Mouse (Mus musculus) erythroblast, adult 5-6 weeks (primary cell): ENCODE results near the gene Rac2. TPM values are rescaled to one million over a fixed set of nuclear protein-coding genes. Genes with fewer than 3 reads are reported as not detected.
A peak's percentile ranks its signal among the peaks of the same experiment; 100 is the strongest.

Source experiments
- ATAC-seq: replicated peaks from 2 replicates; pipeline ENCODE4 v1.8.0; 2016; ENCODE audit warnings: moderate number of reproducible peaks, mild to moderate bottlenecking, moderate TSS enrichment, inconsistent platforms; ENCODE audit not compliant: poor library complexity, low FRiP score, severe bottlenecking
- total RNA-seq, 2 experiments: library from RNA; stranded (forward) in 1 of 2; stranded (reverse) in 1 of 2; fragments of 150-400 nt in 1 of 2; fragments of 200-764, 138-1000 nt in 1 of 2; gene quantifications; 2 replicates each; pipeline versions ENCODE4 v1.2.3 to v1.2.4; 2015 to 2017; ENCODE audit warnings: low replicate concordance in 2 of 2

The Rac2 gene
- total RNA-seq, 2 experiments from 2014 or later, result 78.9 to 142 TPM

GRCm38 (mm10) chr15:78554545-78555313 is 17.9 kb downstream of the Rac2 start:
- no peak for ATAC-seq

GRCm38 (mm10) chr15:78549189-78549734 is 23.3 kb downstream of the Rac2 start:
- no peak for ATAC-seq

- no peak for ATAC-seq
Observed at GRCm38 (mm10) chr15:78548711-78549110, 23.9 kb downstream of the Rac2 start.

DNA sequence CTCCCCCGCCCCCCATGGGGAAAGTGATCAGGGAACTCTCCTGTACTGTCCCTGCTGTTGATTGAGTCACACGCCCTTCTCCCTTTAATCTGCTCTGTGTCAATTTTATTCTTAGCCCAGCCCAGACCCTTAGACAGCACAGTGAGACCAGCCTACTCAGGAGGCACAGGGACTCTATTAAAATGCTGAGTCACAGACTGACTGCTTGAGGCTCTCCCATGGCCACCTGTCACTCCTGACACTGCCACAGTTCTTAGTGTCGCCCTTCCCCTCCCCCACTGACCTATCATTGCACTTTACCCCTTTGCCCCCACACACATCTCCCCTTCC is 24.3 kb downstream of the Rac2 start:
- no peak for ATAC-seq

- ATAC-seq, result no peak
Observed at GRCm38 (mm10) chr15:78547415-78548335, 24.9 kb downstream of the Rac2 start.

GRCm38 (mm10) chr15:78546060-78546459 is 26.5 kb downstream of the Rac2 start:
- no peak for ATAC-seq

- ATAC-seq, result no peak
Observed at GRCm38 (mm10) chr15:78544561-78545001, 28.0 kb downstream of the Rac2 start, which contains the start of gene Sstr3. Gene Sstr3 (minus strand): TSS chr15:78544685.

GRCm38 (mm10) chr15:78544041-78544440 is 28.5 kb downstream of the Rac2 start:
- no peak for ATAC-seq

DNA sequence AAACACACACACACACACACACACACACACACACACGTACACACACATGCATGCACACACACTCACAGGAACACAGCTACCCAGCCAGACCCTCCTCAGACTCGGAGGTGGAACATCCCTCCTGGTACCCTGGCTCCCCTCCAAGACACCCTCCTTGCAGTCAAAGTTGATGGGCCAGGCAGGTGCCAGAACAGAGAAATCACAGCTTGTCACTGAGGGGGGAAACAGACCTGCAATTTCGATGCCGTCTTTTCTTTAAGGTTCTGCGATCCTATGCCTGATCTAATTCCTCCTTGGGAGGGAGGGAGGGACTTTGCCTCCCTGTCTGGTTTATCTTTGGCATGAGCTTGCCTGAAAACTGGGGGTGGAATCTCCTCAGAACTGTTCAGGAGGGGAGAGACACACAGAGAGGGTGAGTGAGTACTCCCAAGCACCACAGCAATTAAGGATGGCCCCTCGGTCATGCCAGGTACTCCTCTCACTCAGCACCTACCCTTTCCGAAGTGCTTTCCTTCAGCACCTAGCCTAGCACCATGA is 29.7 kb downstream of the Rac2 start:
- no peak for ATAC-seq

DNA sequence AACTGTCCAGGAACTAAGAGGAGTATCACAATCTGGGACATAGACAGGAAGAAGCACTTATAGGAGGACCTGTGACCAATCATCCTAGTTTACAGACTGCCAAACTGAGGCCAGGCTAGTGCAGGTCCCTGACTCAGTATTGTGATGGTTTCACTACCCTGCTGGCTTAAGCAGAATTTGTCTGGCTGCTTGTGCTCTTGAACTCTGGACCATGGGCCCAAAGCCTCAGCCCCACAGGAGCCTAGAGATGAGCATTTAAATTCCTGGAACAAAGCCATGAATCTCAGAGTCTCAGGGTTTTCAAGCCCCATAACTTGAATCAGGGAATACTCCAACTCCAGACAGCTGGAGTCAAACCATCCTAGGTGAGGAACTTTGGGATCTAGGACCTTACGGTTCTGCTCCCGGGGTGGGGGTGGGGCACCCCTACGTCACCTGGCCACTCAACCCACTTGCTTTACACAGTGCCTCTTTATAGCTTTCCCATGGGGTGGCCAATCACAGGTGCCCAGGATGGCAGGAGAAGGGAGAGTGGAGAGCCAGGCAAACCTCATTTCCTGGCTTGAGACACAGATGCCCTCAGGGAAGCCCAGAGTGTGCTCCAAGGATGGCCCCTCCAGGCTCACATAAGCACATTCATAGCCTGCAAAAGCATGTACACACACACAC is 30.4 kb downstream of the Rac2 start:
- no peak for ATAC-seq

DNA sequence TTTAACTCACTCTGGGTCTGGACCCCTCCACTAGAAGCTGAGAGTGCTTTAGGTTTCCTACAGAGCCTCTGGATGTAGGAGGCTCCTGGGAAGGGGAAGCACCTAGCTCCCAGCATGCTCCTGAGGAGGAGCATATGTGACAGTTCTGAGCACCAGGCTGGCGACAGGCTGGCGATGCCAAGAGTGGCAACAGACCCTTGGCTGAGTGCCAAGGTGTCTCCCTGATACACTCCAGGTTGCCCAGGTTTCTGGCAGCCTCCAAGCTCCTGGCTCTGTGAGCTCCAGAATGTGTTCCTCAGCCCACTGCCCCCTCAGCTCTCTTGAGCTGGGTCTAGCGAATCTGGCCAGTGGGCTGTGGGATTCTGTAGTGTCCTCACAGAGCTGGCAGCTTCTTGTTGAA is 31.0 kb downstream of the Rac2 start:
- no peak for ATAC-seq

DNA sequence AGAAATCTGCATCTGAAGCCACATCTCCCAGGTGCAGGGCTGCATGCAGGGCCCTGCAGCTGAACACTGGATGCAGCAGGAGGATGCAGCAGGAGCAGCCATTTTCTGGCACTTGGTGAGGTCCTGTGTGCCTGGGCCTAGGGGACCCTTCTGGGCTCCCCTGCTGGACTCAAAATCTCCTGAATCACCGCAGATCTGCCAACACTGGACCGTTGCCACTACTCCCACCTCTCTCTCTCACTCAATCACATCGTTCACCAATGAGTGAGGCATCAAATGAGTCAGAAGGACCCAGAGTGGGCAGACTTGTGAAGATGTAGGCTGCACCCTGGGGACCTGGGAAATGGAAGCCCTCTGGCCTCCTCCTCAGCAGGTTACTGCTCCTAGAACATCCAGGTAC is 31.5 kb downstream of the Rac2 start:
- ATAC-seq, result no peak

- no peak for ATAC-seq
Observed at GRCm38 (mm10) chr15:78535723-78536421, 36.7 kb downstream of the Rac2 start.

DNA sequence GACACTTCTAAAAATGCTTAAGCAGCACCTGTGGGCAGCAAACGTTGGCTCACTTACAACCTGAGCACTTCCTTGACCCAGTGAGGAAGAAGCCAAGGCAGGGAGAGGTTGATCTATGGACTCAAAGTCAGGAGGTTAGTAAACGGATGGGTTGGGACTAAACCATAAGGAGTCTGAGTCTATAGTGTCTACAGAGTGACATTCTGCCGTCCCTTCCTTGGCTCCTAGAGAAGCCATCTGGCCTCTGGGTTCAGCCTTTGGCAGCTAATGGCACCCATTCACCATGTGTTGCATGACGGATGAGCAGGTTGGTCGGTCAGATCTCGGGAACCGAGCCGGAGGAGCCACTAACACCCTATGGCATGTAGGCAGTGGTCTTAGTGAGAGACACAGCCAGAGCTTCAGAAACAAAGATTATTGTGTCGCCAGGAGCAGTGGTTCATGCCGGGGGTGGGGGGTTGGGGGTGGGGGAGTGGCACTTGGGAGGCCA is 39.2 kb downstream of the Rac2 start:
- ATAC-seq, result no peak

- ATAC-seq, result 0 out of 2 replicates have a peak, but pooled peaks have one; percentile 10
Observed at GRCm38 (mm10) chr15:78532566-78533345, 39.8 kb downstream of the Rac2 start.

GRCm38 (mm10) chr15:78531901-78532469 is 40.6 kb downstream of the Rac2 start:
- peak; percentile 74 for ATAC-seq

- no peak for ATAC-seq
Observed at GRCm38 (mm10) chr15:78531451-78531720, 41.2 kb downstream of the Rac2 start.
